Mouse (Mus musculus): ENCODE measurements at regions not wholly inside any gene's neighbourhood (a gene's known extent, or its start where the extent isn't known, plus 50 kb on each side); places are given as distances from the start of the nearest gene placed in this dataset.

DNA sequence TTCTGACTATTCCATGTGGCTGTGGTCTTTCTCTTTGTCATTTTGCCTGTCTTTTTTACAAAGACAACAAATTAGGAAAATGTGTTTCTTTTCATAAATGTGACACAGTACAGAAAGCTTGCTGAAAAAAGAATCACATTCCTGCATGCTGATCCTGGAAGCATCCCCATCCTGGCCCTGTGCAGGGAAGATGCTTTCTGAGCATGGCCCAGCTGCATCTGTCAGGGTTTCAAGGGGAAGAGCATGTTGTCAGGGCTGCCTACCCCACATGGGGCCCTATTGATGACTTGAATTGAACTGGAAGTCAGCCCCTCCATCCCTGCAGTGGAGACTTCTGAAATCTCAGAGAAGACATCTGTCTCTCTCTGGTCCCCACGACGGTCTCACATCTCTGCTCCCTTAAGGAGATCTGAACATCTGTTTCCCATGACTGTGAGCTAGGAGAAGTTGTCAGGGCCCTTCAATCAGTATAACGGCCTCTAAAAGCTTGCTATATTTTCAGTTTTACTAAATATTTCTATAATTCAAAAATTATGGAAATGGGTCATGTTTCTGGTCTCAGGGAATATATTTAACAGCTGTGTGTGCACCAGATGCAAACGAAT is 235.8 kb upstream of the Sfrp2 start:
- TF ChIP-seq CTCF (IDR thresholded peaks at IDR 0.05; ENCODE audit: insufficient read depth, low read depth, low read length) (no peak), POLR2A (IDR thresholded peaks at IDR 0.05; ENCODE audit: insufficient read depth, low read depth, low read length) (no peak)

Data from olfactory bulb, adult 2 months (tissue).